Mouse (Mus musculus) CH12.LX (cell line): ENCODE measurements at regions not wholly inside any gene's neighbourhood (a gene's known extent, or its start where the extent isn't known, plus 50 kb on each side); places are given as distances from the start of the nearest gene placed in this dataset.

ENCODE experiments used
- BHLHE40 ChIP-seq: IDR thresholded peaks from 2 replicates; pipeline ENCODE4 v1.6.1; 2011; ENCODE audit warnings: mild to moderate bottlenecking, low read depth, low read length, improper control_type of control experiment
- CTCF ChIP-seq, 2 experiments: IDR thresholded peaks in 1 of 2; conservative IDR thresholded peaks in 1 of 2; 2 replicates each; pipeline ENCODE4 v1.5.1; 2011 to 2012; ENCODE audit warnings: low read depth in 2 of 2, low read length in 2 of 2, improper control_type of control experiment in 1 of 2, inconsistent platforms in 1 of 2, mild to moderate bottlenecking in 1 of 2, moderate library complexity in 1 of 2
- ELF1 ChIP-seq: IDR thresholded peaks from 2 replicates; pipeline ENCODE4 v1.6.1; 2014; ENCODE audit warnings: low read depth, mild to moderate bottlenecking, inconsistent platforms, low read length, improper control_type of control experiment
- EP300 ChIP-seq: IDR thresholded peaks from 2 replicates; pipeline ENCODE4 v1.6.1; 2011; ENCODE audit warnings: low read length, improper control_type of control experiment
- ETS1 ChIP-seq: conservative IDR thresholded peaks from 2 replicates; pipeline ENCODE4 v1.6.1; 2012; ENCODE audit warnings: low read depth, mild to moderate bottlenecking, inconsistent platforms, low read length, improper control_type of control experiment, moderate library complexity
- GABPA ChIP-seq: IDR thresholded peaks from 2 replicates; pipeline ENCODE4 v1.6.1; 2012; ENCODE audit warnings: low read depth, low read length, improper control_type of control experiment, inconsistent platforms; ENCODE audit not compliant: insufficient replicate concordance
- HCFC1 ChIP-seq: IDR thresholded peaks from 2 replicates; pipeline ENCODE4 v1.6.1; 2012; ENCODE audit warnings: low read depth, mild to moderate bottlenecking, inconsistent platforms, low read length, improper control_type of control experiment
- MEF2A ChIP-seq: IDR thresholded peaks from 2 replicates; pipeline ENCODE4 v1.6.1; 2014; ENCODE audit warnings: low read depth, mild to moderate bottlenecking, inconsistent platforms, low read length, improper control_type of control experiment, borderline replicate concordance
- MXI1 ChIP-seq: IDR thresholded peaks from 2 replicates; pipeline ENCODE4 v1.6.1; 2011; ENCODE audit warnings: mild to moderate bottlenecking, low read depth, low read length, improper control_type of control experiment
- POLR2A ChIP-seq: IDR thresholded peaks from 2 replicates; pipeline ENCODE4 v1.6.1; 2011; ENCODE audit warnings: low read depth, mild to moderate bottlenecking, improper control_type of control experiment, low read length
- RCOR1 ChIP-seq: conservative IDR thresholded peaks from 2 replicates; pipeline ENCODE4 v1.6.1; 2012; ENCODE audit warnings: low read depth, mild to moderate bottlenecking, inconsistent platforms, low read length, improper control_type of control experiment
- TCF12 ChIP-seq: IDR thresholded peaks from 2 replicates; pipeline ENCODE4 v1.6.1; 2014; ENCODE audit warnings: low read depth, mild to moderate bottlenecking, inconsistent platforms, low read length, improper control_type of control experiment
- USF2 ChIP-seq: conservative IDR thresholded peaks from 2 replicates; pipeline ENCODE4 v1.6.1; 2011; ENCODE audit warnings: low read depth, low read length, improper control_type of control experiment
- ZMIZ1 ChIP-seq: IDR thresholded peaks from 2 replicates; pipeline ENCODE4 v1.6.1; 2012; ENCODE audit warnings: low read depth, mild to moderate bottlenecking, inconsistent platforms, low read length, improper control_type of control experiment

DNA sequence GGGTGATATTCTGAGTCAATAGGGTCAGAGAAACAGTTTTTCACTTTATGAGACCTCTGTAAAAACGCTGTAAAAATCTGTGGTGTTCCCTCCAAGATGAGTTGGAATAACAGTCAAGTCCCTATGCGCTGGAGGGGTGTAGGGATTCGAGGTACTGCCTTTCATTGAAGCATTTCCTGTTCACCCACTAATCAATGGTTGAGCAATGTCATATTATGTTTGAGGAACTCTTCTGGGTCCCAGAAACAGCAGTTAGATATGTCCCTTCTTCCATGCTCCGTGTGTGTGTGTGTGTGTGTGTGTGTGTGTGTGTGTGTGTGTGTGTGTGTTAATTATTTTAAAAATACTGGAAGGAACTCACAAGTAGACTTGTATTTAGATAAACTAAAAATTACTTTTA lies 52.3 kb upstream of the Uxs1 start:
- TF ChIP-seq ELF1 = no peak
- no peak for TF ChIP-seq POLR2A
- no peak for TF ChIP-seq TCF12
- no peak for TF ChIP-seq HCFC1
- no peak for TF ChIP-seq BHLHE40
- no peak for TF ChIP-seq EP300
- no peak for TF ChIP-seq RCOR1
- TF ChIP-seq ZMIZ1 = no peak
- TF ChIP-seq CTCF (conservative IDR thresholded peaks at IDR 0.05 in 1 of 2, IDR thresholded peaks at IDR 0.05 in 1 of 2; ENCODE audit: low read depth in 2 of 2, low read length in 2 of 2) = no peak
- TF ChIP-seq GABPA = no peak
- TF ChIP-seq ETS1 = no peak
- TF ChIP-seq MXI1 = no peak
- no peak for TF ChIP-seq MEF2A
- TF ChIP-seq USF2 = no peak
